ENCODE assay signal across 12 mouse cellular contexts in the genomic region with DNA sequence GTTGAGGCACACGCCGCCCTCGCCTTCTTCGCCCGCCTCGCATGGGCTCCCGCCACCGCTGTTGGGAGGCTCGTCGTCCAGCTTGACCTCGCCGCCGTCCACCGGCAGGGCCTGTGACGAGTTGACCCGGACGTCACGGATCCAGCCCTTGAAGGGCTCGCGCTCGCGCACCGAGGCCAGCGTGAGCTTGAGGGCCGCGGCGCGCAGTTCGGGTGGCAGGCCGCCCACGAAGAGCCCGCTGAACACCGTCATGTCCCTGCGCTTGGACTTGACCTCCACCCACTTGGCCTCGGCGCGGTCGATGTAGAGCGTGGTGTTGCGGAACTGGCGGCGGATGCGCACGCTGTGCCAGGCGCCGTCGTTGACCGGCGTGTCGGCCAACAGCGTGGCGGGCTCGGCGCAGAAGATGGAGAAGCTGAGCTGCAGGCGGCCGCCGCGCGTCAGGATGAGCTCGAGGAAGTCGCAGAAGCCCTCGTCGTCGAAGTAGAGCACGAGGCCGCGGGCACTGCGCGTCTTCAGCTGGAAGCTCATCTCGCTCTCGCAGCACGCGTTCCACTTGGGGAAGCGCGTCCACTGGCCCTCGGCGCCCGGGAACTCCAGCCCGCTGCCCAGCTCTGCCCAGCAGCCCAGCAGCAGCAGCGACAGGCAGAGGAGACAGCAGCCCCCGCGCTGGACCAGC. TPM values are rescaled to one million over a fixed set of nuclear protein-coding genes. Genes with fewer than 3 reads are reported as not detected.
A peak's percentile ranks its signal among the peaks of the same experiment; 100 is the strongest.
DNase-seq lines count a peak whose midpoint lies in the region; ATAC-seq and TF ChIP-seq lines count a peak whose summit lies in the region.
"Had no signal": no experiment of that assay in that cellular context is flagged by ENCODE, and none has a peak within 500 bp of the region (broad histone marks: within the 10 kb centered on the region; RNA-seq: fewer than 3 reads in every experiment).

No protein-coding gene starts in this region.

- H3K27me3 ChIP-seq in embryonic facial prominence, embryonic 12.5 days, result no peaks in the 10 kb centered on the region
- H3K27me3 ChIP-seq in embryonic facial prominence, embryonic 10.5 days (replicated peaks; ENCODE audit: low read depth, poor library complexity, severe bottlenecking), result peaks cover 14% of the 10 kb centered on the region
- peaks cover 11% of the 10 kb centered on the region; the same call in 1 of the 2 replicates for H3K27me3 ChIP-seq in ES-Bruce4 (ENCODE audit: control insufficient read depth, insufficient read depth, low read length, poor library complexity, severe bottlenecking)
- no peaks in the 10 kb centered on the region for H3K27me3 ChIP-seq in hindbrain, postnatal 0 days (ENCODE audit: insufficient read depth, low read length)
- H3K27me3 ChIP-seq: liver, embryonic 15.5 days had no signal

- H3K4me1 ChIP-seq in embryonic facial prominence, embryonic 12.5 days, result no peaks in the 10 kb centered on the region
- H3K4me1 ChIP-seq in embryonic facial prominence, embryonic 10.5 days, result 0 out of 2 replicates have a peak, but pooled peaks cover 7% of the 10 kb centered on the region
- no peaks in the 10 kb centered on the region for H3K4me1 ChIP-seq in ES-Bruce4 (ENCODE audit: control insufficient read depth, insufficient read depth, low read length)
- peaks cover 6% of the 10 kb centered on the region; the same call in 1 of the 2 replicates for H3K4me1 ChIP-seq in hindbrain, postnatal 0 days (ENCODE audit: insufficient read depth, low read length)
- H3K4me1 ChIP-seq: liver, embryonic 15.5 days had no signal

- no peak for TF ChIP-seq POLR2A in ES-Bruce4 (IDR thresholded peaks at IDR 0.05; ENCODE audit: insufficient read depth, low read length)

- no peak for ATAC-seq in embryonic facial prominence, embryonic 12.5 days (ENCODE audit: insufficient number of reproducible peaks, insufficient read depth, low FRiP score, low TSS enrichment)
- no peak for ATAC-seq in hindbrain, postnatal 0 days
- ATAC-seq: activated CD4-positive, CD25-positive, alpha-beta regulatory T cell, adult 4 months; CD4-positive, CD25-positive, alpha-beta regulatory T cell, adult 4 months; intestine, postnatal 0 days had no signal

- H3K27ac ChIP-seq in embryonic facial prominence, embryonic 12.5 days, result no peak overlapping the region
- no peak overlapping the region for H3K27ac ChIP-seq in embryonic facial prominence, embryonic 10.5 days (replicated peaks)
- no peak overlapping the region for H3K27ac ChIP-seq in ES-Bruce4 (ENCODE audit: insufficient read depth, low read length)
- no peak overlapping the region for H3K27ac ChIP-seq in hindbrain, postnatal 0 days
- H3K27ac ChIP-seq: liver, embryonic 15.5 days had no signal

- H3K9me3 ChIP-seq in embryonic facial prominence, embryonic 12.5 days, result peaks cover 6% of the 10 kb centered on the region
- H3K9me3 ChIP-seq in embryonic facial prominence, embryonic 10.5 days, result peaks cover 14% of the 10 kb centered on the region
- no peaks in the 10 kb centered on the region for H3K9me3 ChIP-seq in ES-Bruce4 (replicated peaks; ENCODE audit: control insufficient read depth, insufficient read depth, low read length, poor library complexity, severe bottlenecking)
- peaks cover 9% of the 10 kb centered on the region; the same call in 1 of the 2 replicates for H3K9me3 ChIP-seq in hindbrain, postnatal 0 days (ENCODE audit: low read length)
- H3K9me3 ChIP-seq: liver, embryonic 15.5 days had no signal

- 72% methylated on average over 82 of the region's 82 CpGs for WGBS in embryonic facial prominence, embryonic 12.5 days
- 76% methylated on average over 82 of the region's 82 CpGs for WGBS in embryonic facial prominence, embryonic 10.5 days
- WGBS in hindbrain, postnatal 0 days, result 80% methylated on average over 78 of the region's 82 CpGs

- no peak overlapping the region for H3K9ac ChIP-seq in embryonic facial prominence, embryonic 12.5 days
- H3K9ac ChIP-seq in ES-Bruce4 (ENCODE audit: low read depth, poor library complexity, severe bottlenecking), result no peak overlapping the region
- H3K9ac ChIP-seq in hindbrain, postnatal 0 days (replicated peaks; ENCODE audit: low read length), result no peak overlapping the region
- H3K9ac ChIP-seq: liver, embryonic 15.5 days had no signal

- no peak for TF ChIP-seq EP300 in ES-Bruce4 (IDR thresholded peaks at IDR 0.05; ENCODE audit: insufficient read depth, low read depth, low read length)

- intact Hi-C loops in left cerebral cortex, postnatal 36 days (cut with DNase I), result loop anchor here (10.0 kb wide), 1 partner anchor 453 kb away; no protein-coding TSS in a partner anchor

- H3K4me3 ChIP-seq in embryonic facial prominence, embryonic 12.5 days, result no peak overlapping the region
- H3K4me3 ChIP-seq in embryonic facial prominence, embryonic 10.5 days, result no peak overlapping the region
- peak overlapping the region; percentile 45 for H3K4me3 ChIP-seq in ES-Bruce4 (ENCODE audit: low read depth, low read length)
- peak overlapping the region; percentile 24; the same call in 1 of the 2 replicates for H3K4me3 ChIP-seq in hindbrain, postnatal 0 days (ENCODE audit: low read length)
- H3K4me3 ChIP-seq: liver, embryonic 15.5 days had no signal

- no peak for TF ChIP-seq CTCF in ES-Bruce4 (IDR thresholded peaks at IDR 0.05; ENCODE audit: low read depth, low read length)
- no peak for TF ChIP-seq CTCF in hindbrain, postnatal 0 days (IDR thresholded peaks at IDR 0.05; ENCODE audit: low read depth)

- 0 out of 2 replicates have a peak overlapping the region, but pooled peaks have one; percentile 1 for H3K4me2 ChIP-seq in embryonic facial prominence, embryonic 12.5 days (replicated peaks)
- no peak overlapping the region; the same call in 1 of the 2 replicates for H3K4me2 ChIP-seq in hindbrain, postnatal 0 days (ENCODE audit: low read depth, low read length)
- H3K4me2 ChIP-seq: liver, embryonic 15.5 days had no signal

- no peak for DNase-seq in embryonic facial prominence, embryonic 10.5 days (ENCODE audit: low spot score)
- DNase-seq in left cerebral cortex, postnatal 36 days (ENCODE audit: low spot score in 2 of 2), result peak; percentile 10 to 16
- DNase-seq in left cerebral cortex, adult 9 months (ENCODE audit: low spot score in 2 of 2), result no peak
- no peak for DNase-seq in hindbrain, postnatal 0 days (ENCODE audit: low spot score)
- DNase-seq in gastrocnemius, adult 18-20 months (ENCODE audit: low spot score), result no peak
- DNase-seq in adrenal gland, adult 2 months, result no peak

- H3K36me3 ChIP-seq in embryonic facial prominence, embryonic 12.5 days, result no peaks in the 10 kb centered on the region
- peaks cover 10% of the 10 kb centered on the region; the same call in 1 of the 2 replicates for H3K36me3 ChIP-seq in embryonic facial prominence, embryonic 10.5 days (replicated peaks)
- no peaks in the 10 kb centered on the region for H3K36me3 ChIP-seq in ES-Bruce4 (ENCODE audit: control insufficient read depth, insufficient read depth, low read length, poor library complexity, severe bottlenecking)
- H3K36me3 ChIP-seq in hindbrain, postnatal 0 days (ENCODE audit: insufficient read depth, low read length), result peaks cover 14% of the 10 kb centered on the region; the same call in 1 of the 2 replicates
- H3K36me3 ChIP-seq: liver, embryonic 15.5 days had no signal

RNA-seq across cellular contexts. Expression of gene Nrxn1, which starts 4.7 kb away (rescaled TPM):
- polyA plus RNA-seq in embryonic facial prominence, embryonic 12.5 days (2016; fragmentation: Nextera tagmentation; extraction: Ambion mirVana), result 11.1 and 11.6 TPM in 2 replicates
- 4.1 and 5.4 TPM in 2 replicates for polyA plus RNA-seq in embryonic facial prominence, embryonic 10.5 days (2016; fragmentation: Nextera tagmentation; extraction: Ambion mirVana)
- total RNA-seq in left cerebral cortex, postnatal 36 days (2021), result 100 to 1,000 TPM; 571 to 623 TPM
- 5.6 and 7.4 TPM in 2 replicates for polyA plus RNA-seq in ES-Bruce4 (2011; ENCODE audit: insufficient read depth, insufficient read length, low read depth, missing spikeins)
- total RNA-seq in hindbrain, postnatal 0 days (2014; rRNA removed), result 487 and 584 TPM in 2 replicates
- 198 and 217 TPM in 2 replicates for polyA plus RNA-seq in hindbrain, postnatal 0 days (2015; fragmentation: Nextera tagmentation; extraction: Ambion mirVana)
- total RNA-seq in gastrocnemius, adult 18-20 months (2021), result 1 to 10 TPM in 1 of 2 experiments, under 1 TPM in 1; 0.62 to 1.0 TPM
- 10 to 100 TPM in 1 of 2 experiments, 1 to 10 TPM in 1; 7.1 to 12.7 TPM for total RNA-seq in adrenal gland, adult 2 months (2021)
- 5.2 and 5.3 TPM in 2 replicates for polyA plus RNA-seq in adrenal gland, adult 2 months (2012; rRNA removed)

Comparison
In these comparisons a context has a peak if more than half of its experiments do, and no peak if none do; other contexts are left out.
1. DNase-seq: peak in left cerebral cortex, postnatal 36 days (2 of 2); none in embryonic facial prominence, embryonic 10.5 days (single experiment), left cerebral cortex, adult 9 months (0 of 2), hindbrain, postnatal 0 days (single experiment), gastrocnemius, adult 18-20 months (single experiment) and adrenal gland, adult 2 months (single experiment).
2. H3K4me3 ChIP-seq: peak in ES-Bruce4 (single experiment) and hindbrain, postnatal 0 days (single experiment); none in embryonic facial prominence, embryonic 12.5 days (single experiment) and embryonic facial prominence, embryonic 10.5 days (single experiment).
3. RNA of gene Nrxn1, which starts 4.7 kb away (polyA plus RNA-seq): 198 to 217 TPM in hindbrain, postnatal 0 days; 11.1 to 11.6 TPM in embryonic facial prominence, embryonic 12.5 days, 5.6 to 7.4 TPM in ES-Bruce4, 5.2 to 5.3 TPM in adrenal gland, adult 2 months and 4.1 to 5.4 TPM in embryonic facial prominence, embryonic 10.5 days; every median in the first group is over 10 times any median in the second.